18 mouse cellular contexts compared by ENCODE assay signal in genomic region chr11:32151243-32151642, GRCm38 (mm10). TPM values are rescaled to one million over a fixed set of nuclear protein-coding genes. Genes with fewer than 3 reads are reported as not detected.
"Had no signal": no experiment of that assay in that cellular context is flagged by ENCODE, and none has a peak within 500 bp of the region (broad histone marks: within the 10 kb centered on the region; RNA-seq: fewer than 3 reads in every experiment).

No protein-coding gene starts in this region.

- H3K9me3 ChIP-seq: lung, embryonic 15.5 days; midbrain, embryonic 13.5 days; midbrain, embryonic 15.5 days; neural tube, embryonic 12.5 days had no signal

- H3K27ac ChIP-seq: lung, embryonic 15.5 days; macrophage; midbrain, embryonic 13.5 days; midbrain, embryonic 15.5 days; neural tube, embryonic 12.5 days had no signal

- H3K4me3 ChIP-seq: lung, embryonic 15.5 days; megakaryocyte, embryonic 14.5 days; midbrain, embryonic 13.5 days; midbrain, embryonic 15.5 days; neural tube, embryonic 12.5 days had no signal

- H3K27me3 ChIP-seq: lung, embryonic 15.5 days; midbrain, embryonic 13.5 days; midbrain, embryonic 15.5 days; neural tube, embryonic 12.5 days had no signal

- H3K4me1 ChIP-seq: lung, embryonic 15.5 days; midbrain, embryonic 13.5 days; midbrain, embryonic 15.5 days; neural tube, embryonic 12.5 days had no signal

- ATAC-seq: liver, postnatal 0 days; lung, postnatal 0 days; midbrain, embryonic 13.5 days; midbrain, embryonic 15.5 days had no signal

- H3K9ac ChIP-seq: liver, postnatal 0 days; lung, embryonic 15.5 days; midbrain, embryonic 13.5 days; midbrain, embryonic 15.5 days; neural tube, embryonic 12.5 days had no signal

- H3K4me2 ChIP-seq: lung, embryonic 15.5 days; midbrain, embryonic 11.5 days; midbrain, embryonic 13.5 days; midbrain, embryonic 15.5 days; neural tube, embryonic 12.5 days had no signal

- DNase-seq: liver, postnatal 0 days; lung, adult 2 months; lung, postnatal 14 days; lung, postnatal 36 days; right cerebral cortex, postnatal 14 days; thymus, adult 18-20 months; thymus, postnatal 14 days; thymus, postnatal 36 days had no signal

- H3K36me3 ChIP-seq: lung, embryonic 15.5 days; midbrain, embryonic 13.5 days; midbrain, embryonic 15.5 days; neural tube, embryonic 12.5 days had no signal

RNA-seq across cellular contexts. Expression of gene Il9r, which starts 48.8 kb away (rescaled TPM):
- total RNA-seq: midbrain, postnatal 0 days had no signal
- polyA plus RNA-seq: macrophage; midbrain, embryonic 11.5 days; midbrain, embryonic 13.5 days; midbrain, embryonic 15.5 days; midbrain, postnatal 0 days; neural tube, embryonic 14.5 days had no signal
